Mouse (Mus musculus): ENCODE data around the gene Man1c1. TPM values are rescaled to one million over a fixed set of nuclear protein-coding genes. Genes with fewer than 3 reads are reported as not detected.

Gene Man1c1
- total and polyA plus RNA-seq, 2 experiments from 2014 or later, result 2.4 to 9.9 TPM

GRCm38 (mm10) chr4:134534124-134534886 lies 169.8 kb downstream of the Man1c1 start:
- Histone ChIP-seq H3K9me3 (ENCODE audit: low read length) (no peaks in the 10 kb centered on the region), H3K4me3 (ENCODE audit: low read depth, low read length) (peak overlapping the region; percentile 97), H3K4me1 (ENCODE audit: insufficient read depth) (peaks cover 10% of the 10 kb centered on the region), H3K27ac (ENCODE audit: low read depth, low read length) (peak overlapping the region; percentile 90), H3K4me2 (ENCODE audit: low read depth) (peak overlapping the region; percentile 99), H3K36me3 (ENCODE audit: insufficient read depth) (peaks cover 32% of the 10 kb centered on the region), H3K9ac (peak overlapping the region; percentile 80), H3K27me3 (ENCODE audit: insufficient read depth, low read length) (no peaks in the 10 kb centered on the region)
- ATAC-seq (peak; percentile 2; the same call in 1 of the 2 replicates), DNase-seq (no peak)
- no peak for TF ChIP-seq CTCF (IDR thresholded peaks at IDR 0.05; ENCODE audit: low read depth)
- WGBS, result 3% methylated on average over 56 of the region's 57 CpGs

GRCm38 (mm10) chr4:134533421-134533820 lies 170.7 kb downstream of the Man1c1 start:
- H3K4me2 ChIP-seq (ENCODE audit: low read depth), result no peak overlapping the region
- H3K9ac ChIP-seq, result no peak overlapping the region

GRCm38 (mm10) chr4:134532928-134533327 lies 171.2 kb downstream of the Man1c1 start:
- H3K4me1 ChIP-seq (ENCODE audit: insufficient read depth), result peaks cover 10% of the 10 kb centered on the region
- H3K4me3 ChIP-seq (ENCODE audit: low read depth, low read length), result no peak overlapping the region
- H3K9me3 ChIP-seq (ENCODE audit: low read length), result no peaks in the 10 kb centered on the region
- TF ChIP-seq CTCF (IDR thresholded peaks at IDR 0.05; ENCODE audit: low read depth), result no peak
- ATAC-seq (no peak), DNase-seq (no peak)
- peaks cover 42% of the 10 kb centered on the region for H3K36me3 ChIP-seq (ENCODE audit: insufficient read depth)
- WGBS, result 89% methylated on average over 4 of the region's 4 CpGs
- H3K9ac ChIP-seq, result no peak overlapping the region
- H3K27ac ChIP-seq (ENCODE audit: low read depth, low read length), result no peak overlapping the region
- no peak overlapping the region for H3K4me2 ChIP-seq (ENCODE audit: low read depth)
- no peaks in the 10 kb centered on the region for H3K27me3 ChIP-seq (ENCODE audit: insufficient read depth, low read length)

More at GRCm38 (mm10) chr4:134533421-134533820, 170.7 kb downstream of the Man1c1 start:
- peaks cover 37% of the 10 kb centered on the region for H3K36me3 ChIP-seq (ENCODE audit: insufficient read depth)
- H3K4me1 ChIP-seq (ENCODE audit: insufficient read depth), result peaks cover 10% of the 10 kb centered on the region
- no peaks in the 10 kb centered on the region for H3K9me3 ChIP-seq (ENCODE audit: low read length)
- ATAC-seq (no peak), DNase-seq (no peak)
- H3K27me3 ChIP-seq (ENCODE audit: insufficient read depth, low read length), result no peaks in the 10 kb centered on the region
- no peak for TF ChIP-seq CTCF (IDR thresholded peaks at IDR 0.05; ENCODE audit: low read depth)
- WGBS, result 84% methylated on average over 4 of the region's 4 CpGs
- H3K27ac ChIP-seq (ENCODE audit: low read depth, low read length), result no peak overlapping the region
- H3K4me3 ChIP-seq (ENCODE audit: low read depth, low read length), result no peak overlapping the region

- 53% methylated on average over 5 of the region's 5 CpGs for WGBS
- Histone ChIP-seq H3K9me3 (ENCODE audit: low read length) (no peaks in the 10 kb centered on the region), H3K36me3 (ENCODE audit: insufficient read depth) (peaks cover 70% of the 10 kb centered on the region), H3K9ac (no peak overlapping the region), H3K4me1 (ENCODE audit: insufficient read depth) (no peaks in the 10 kb centered on the region), H3K4me2 (ENCODE audit: low read depth) (no peak overlapping the region), H3K27me3 (ENCODE audit: insufficient read depth, low read length) (no peaks in the 10 kb centered on the region), H3K4me3 (ENCODE audit: low read depth, low read length) (no peak overlapping the region), H3K27ac (ENCODE audit: low read depth, low read length) (no peak overlapping the region)
- DNase-seq (no peak), ATAC-seq (no peak)
- TF ChIP-seq CTCF (IDR thresholded peaks at IDR 0.05; ENCODE audit: low read depth), result no peak
Observed at GRCm38 (mm10) chr4:134526220-134526619, 177.9 kb downstream of the Man1c1 start.

- Histone ChIP-seq H3K27me3 (ENCODE audit: insufficient read depth, low read length) (no peaks in the 10 kb centered on the region), H3K4me2 (ENCODE audit: low read depth) (no peak overlapping the region), H3K36me3 (ENCODE audit: insufficient read depth) (peaks cover 66% of the 10 kb centered on the region), H3K9ac (no peak overlapping the region), H3K27ac (ENCODE audit: low read depth, low read length) (no peak overlapping the region), H3K4me1 (ENCODE audit: insufficient read depth) (no peaks in the 10 kb centered on the region), H3K9me3 (ENCODE audit: low read length) (no peaks in the 10 kb centered on the region), H3K4me3 (ENCODE audit: low read depth, low read length) (no peak overlapping the region)
- DNase-seq (no peak), ATAC-seq (no peak)
- 27% methylated on average over 5 of the region's 5 CpGs for WGBS
- no peak for TF ChIP-seq CTCF (IDR thresholded peaks at IDR 0.05; ENCODE audit: low read depth)
Observed at GRCm38 (mm10) chr4:134525806-134526205, 178.3 kb downstream of the Man1c1 start.

- DNase-seq, result no peak
- no peaks in the 10 kb centered on the region for H3K9me3 ChIP-seq (ENCODE audit: low read length)
- no peak overlapping the region for H3K27ac ChIP-seq (ENCODE audit: low read depth, low read length)
- no peak overlapping the region for H3K9ac ChIP-seq
- no peak for TF ChIP-seq CTCF (IDR thresholded peaks at IDR 0.05; ENCODE audit: low read depth)
- no peak overlapping the region for H3K4me3 ChIP-seq (ENCODE audit: low read depth, low read length)
- no peaks in the 10 kb centered on the region for H3K4me1 ChIP-seq (ENCODE audit: insufficient read depth)
- H3K36me3 ChIP-seq (ENCODE audit: insufficient read depth), result peaks cover 42% of the 10 kb centered on the region
- no peak overlapping the region for H3K4me2 ChIP-seq (ENCODE audit: low read depth)
- ATAC-seq, result no peak
- H3K27me3 ChIP-seq (ENCODE audit: insufficient read depth, low read length), result no peaks in the 10 kb centered on the region
- 90% methylated on average over 4 of the region's 4 CpGs for WGBS
Observed at GRCm38 (mm10) chr4:134523447-134523846, 180.6 kb downstream of the Man1c1 start.

GRCm38 (mm10) chr4:134519281-134519680 lies 184.8 kb downstream of the Man1c1 start:
- H3K27me3 ChIP-seq (ENCODE audit: insufficient read depth, low read length), result no peaks in the 10 kb centered on the region
- H3K4me3 ChIP-seq (ENCODE audit: low read depth, low read length), result no peak overlapping the region
- H3K4me2 ChIP-seq (ENCODE audit: low read depth), result no peak overlapping the region
- H3K4me1 ChIP-seq (ENCODE audit: insufficient read depth), result no peaks in the 10 kb centered on the region
- DNase-seq (no peak), ATAC-seq (no peak)
- no peak overlapping the region for H3K9ac ChIP-seq
- H3K9me3 ChIP-seq (ENCODE audit: low read length), result no peaks in the 10 kb centered on the region
- H3K27ac ChIP-seq (ENCODE audit: low read depth, low read length), result no peak overlapping the region
- H3K36me3 ChIP-seq (ENCODE audit: insufficient read depth), result 0 out of 2 replicates have a peak, but pooled peaks cover 5% of the 10 kb centered on the region
- no peak for TF ChIP-seq CTCF (IDR thresholded peaks at IDR 0.05; ENCODE audit: low read depth)

All from forebrain, postnatal 0 days (tissue).